Mouse (Mus musculus): ENCODE measurements at regions not wholly inside any gene's neighbourhood (a gene's known extent, or its start where the extent isn't known, plus 50 kb on each side); places are given as distances from the start of the nearest gene placed in this dataset.

GRCm38 (mm10) chr10:68904337-68904736, 180.9 kb downstream of the Tmem26 start:
- Histone ChIP-seq H3K27me3 (ENCODE audit: control insufficient read depth, insufficient read depth, low read length) (no peaks in the 10 kb centered on the region), H3K4me1 (ENCODE audit: control insufficient read depth, insufficient read depth, low read length) (no peaks in the 10 kb centered on the region), H3K4me3 (replicated peaks; ENCODE audit: insufficient read depth, low read depth, low read length) (no peak overlapping the region), H3K27ac (ENCODE audit: insufficient read depth, low read length) (no peak overlapping the region)
- DNase-seq: no peak
- 95% methylated on average over 10 of the region's 10 CpGs for WGBS
- TF ChIP-seq CTCF (IDR thresholded peaks at IDR 0.05; ENCODE audit: borderline replicate concordance, insufficient read depth, low read depth, low read length) (no peak), POLR2A (IDR thresholded peaks at IDR 0.05; ENCODE audit: borderline replicate concordance, insufficient read depth, low read length) (no peak)

GRCm38 (mm10) chr10:68908236-68908635, 184.8 kb downstream of the Tmem26 start:
- Histone ChIP-seq H3K27me3 (ENCODE audit: control insufficient read depth, insufficient read depth, low read length) (no peaks in the 10 kb centered on the region), H3K4me3 (replicated peaks; ENCODE audit: insufficient read depth, low read depth, low read length) (no peak overlapping the region), H3K27ac (ENCODE audit: insufficient read depth, low read length) (no peak overlapping the region), H3K4me1 (ENCODE audit: control insufficient read depth, insufficient read depth, low read length) (no peaks in the 10 kb centered on the region)
- DNase-seq: peak; percentile 34 to 43
- WGBS: 23% methylated on average over 5 of the region's 5 CpGs
- no peak for TF ChIP-seq CTCF (IDR thresholded peaks at IDR 0.05; ENCODE audit: borderline replicate concordance, insufficient read depth, low read depth, low read length)
- TF ChIP-seq POLR2A (IDR thresholded peaks at IDR 0.05; ENCODE audit: borderline replicate concordance, insufficient read depth, low read length): no peak

DNA sequence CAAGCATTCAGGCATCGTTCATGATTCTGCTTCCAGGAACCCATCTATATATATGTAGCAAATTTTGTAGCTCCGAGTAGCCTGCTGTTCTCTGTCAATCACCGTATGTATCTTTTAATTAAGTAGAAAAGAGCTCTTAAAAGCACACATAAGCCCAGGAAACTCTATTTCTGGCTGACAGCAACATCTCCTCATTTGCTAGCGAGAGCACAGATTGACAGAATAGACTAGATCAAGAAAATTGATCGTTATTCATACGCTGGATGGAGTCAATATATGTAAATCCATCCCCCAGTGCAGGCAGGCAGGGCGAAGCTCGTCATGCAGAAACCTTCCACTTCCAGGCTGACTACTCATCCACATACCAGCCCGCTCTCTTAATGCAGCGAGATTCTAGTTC, 185.6 kb downstream of the Tmem26 start:
- DNase-seq: no peak
- TF ChIP-seq POLR2A (IDR thresholded peaks at IDR 0.05; ENCODE audit: borderline replicate concordance, insufficient read depth, low read length) (no peak), CTCF (IDR thresholded peaks at IDR 0.05; ENCODE audit: borderline replicate concordance, insufficient read depth, low read depth, low read length) (no peak)
- Histone ChIP-seq H3K4me3 (replicated peaks; ENCODE audit: insufficient read depth, low read depth, low read length) (no peak overlapping the region), H3K27ac (ENCODE audit: insufficient read depth, low read length) (no peak overlapping the region), H3K4me1 (ENCODE audit: control insufficient read depth, insufficient read depth, low read length) (no peaks in the 10 kb centered on the region), H3K27me3 (ENCODE audit: control insufficient read depth, insufficient read depth, low read length) (no peaks in the 10 kb centered on the region)
- WGBS: 62% methylated on average over 10 of the region's 10 CpGs

GRCm38 (mm10) chr10:68916147-68916546, 192.7 kb downstream of the Tmem26 start:
- TF ChIP-seq CTCF (IDR thresholded peaks at IDR 0.05; ENCODE audit: borderline replicate concordance, insufficient read depth, low read depth, low read length): no peak
- no peak for TF ChIP-seq POLR2A (IDR thresholded peaks at IDR 0.05; ENCODE audit: borderline replicate concordance, insufficient read depth, low read length)
- Histone ChIP-seq H3K4me3 (replicated peaks; ENCODE audit: insufficient read depth, low read depth, low read length) (no peak overlapping the region), H3K27ac (ENCODE audit: insufficient read depth, low read length) (no peak overlapping the region), H3K27me3 (ENCODE audit: control insufficient read depth, insufficient read depth, low read length) (no peaks in the 10 kb centered on the region), H3K4me1 (ENCODE audit: control insufficient read depth, insufficient read depth, low read length) (no peaks in the 10 kb centered on the region)
- WGBS: 87% methylated on average over 7 of the region's 7 CpGs
- no peak for DNase-seq

DNA sequence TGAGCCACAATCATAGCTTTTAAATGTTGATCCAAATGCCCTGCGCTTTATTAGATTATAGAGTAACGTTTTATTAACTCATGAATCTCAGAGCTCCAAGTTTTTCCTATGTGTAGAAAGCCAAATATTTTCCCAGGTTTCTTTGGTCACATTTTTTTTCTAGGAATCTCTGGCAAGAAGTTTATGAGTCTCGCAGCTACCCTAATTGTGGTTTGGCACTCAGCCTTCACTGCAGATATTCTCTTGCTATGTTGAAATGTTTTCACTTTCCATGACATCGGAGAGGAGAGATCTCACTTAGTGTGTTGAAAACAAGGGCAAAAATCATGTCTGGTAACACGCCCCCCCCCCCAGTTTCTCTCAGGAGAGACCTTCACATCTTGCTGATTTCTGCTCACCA, 212.4 kb downstream of the Tmem26 start:
- H3K27ac ChIP-seq (ENCODE audit: insufficient read depth, low read length): no peak overlapping the region
- H3K4me1 ChIP-seq (ENCODE audit: control insufficient read depth, insufficient read depth, low read length): no peaks in the 10 kb centered on the region
- H3K4me3 ChIP-seq (replicated peaks; ENCODE audit: insufficient read depth, low read depth, low read length): no peak overlapping the region
- TF ChIP-seq CTCF (IDR thresholded peaks at IDR 0.05; ENCODE audit: borderline replicate concordance, insufficient read depth, low read depth, low read length) (no peak), POLR2A (IDR thresholded peaks at IDR 0.05; ENCODE audit: borderline replicate concordance, insufficient read depth, low read length) (no peak)
- DNase-seq: no peak
- 50% methylated on average over 5 of the region's 5 CpGs for WGBS
- no peaks in the 10 kb centered on the region for H3K27me3 ChIP-seq (ENCODE audit: control insufficient read depth, insufficient read depth, low read length)

- no peak for TF ChIP-seq POLR2A (IDR thresholded peaks at IDR 0.05; ENCODE audit: borderline replicate concordance, insufficient read depth, low read length)
- no peak for TF ChIP-seq CTCF (IDR thresholded peaks at IDR 0.05; ENCODE audit: borderline replicate concordance, insufficient read depth, low read depth, low read length)
- Histone ChIP-seq H3K27ac (ENCODE audit: insufficient read depth, low read length) (no peak overlapping the region), H3K27me3 (ENCODE audit: control insufficient read depth, insufficient read depth, low read length) (no peaks in the 10 kb centered on the region), H3K4me1 (ENCODE audit: control insufficient read depth, insufficient read depth, low read length) (no peaks in the 10 kb centered on the region), H3K4me3 (replicated peaks; ENCODE audit: insufficient read depth, low read depth, low read length) (no peak overlapping the region)
- WGBS: 53% methylated on average over 6 of the region's 6 CpGs
- DNase-seq: no peak
Measured at GRCm38 (mm10) chr10:68943239-68943638, 208.0 kb upstream of the Rhobtb1 start.

- WGBS: 12% methylated on average over 7 of the region's 7 CpGs
Measured at GRCm38 (mm10) chr10:68956539-68956938, 194.7 kb upstream of the Rhobtb1 start.

GRCm38 (mm10) chr10:68961376-68961775, 189.9 kb upstream of the Rhobtb1 start:
- Histone ChIP-seq H3K27me3 (ENCODE audit: control insufficient read depth, insufficient read depth, low read length) (no peaks in the 10 kb centered on the region), H3K27ac (ENCODE audit: insufficient read depth, low read length) (no peak overlapping the region), H3K4me1 (ENCODE audit: control insufficient read depth, insufficient read depth, low read length) (no peaks in the 10 kb centered on the region), H3K4me3 (replicated peaks; ENCODE audit: insufficient read depth, low read depth, low read length) (no peak overlapping the region)
- DNase-seq: no peak
- 66% methylated on average over 1 of the region's 1 CpGs for WGBS
- no peak for TF ChIP-seq CTCF (IDR thresholded peaks at IDR 0.05; ENCODE audit: borderline replicate concordance, insufficient read depth, low read depth, low read length)
- TF ChIP-seq POLR2A (IDR thresholded peaks at IDR 0.05; ENCODE audit: borderline replicate concordance, insufficient read depth, low read length): no peak

More at GRCm38 (mm10) chr10:68956539-68956938, 194.7 kb upstream of the Rhobtb1 start:
- Histone ChIP-seq H3K4me3 (replicated peaks; ENCODE audit: insufficient read depth, low read depth, low read length) (no peak overlapping the region), H3K4me1 (ENCODE audit: control insufficient read depth, insufficient read depth, low read length) (no peaks in the 10 kb centered on the region), H3K27me3 (ENCODE audit: control insufficient read depth, insufficient read depth, low read length) (no peaks in the 10 kb centered on the region), H3K27ac (ENCODE audit: insufficient read depth, low read length) (no peak overlapping the region)
- TF ChIP-seq POLR2A (IDR thresholded peaks at IDR 0.05; ENCODE audit: borderline replicate concordance, insufficient read depth, low read length): no peak
- DNase-seq: peak in 1 of 2 experiments; percentile 3

Data from cerebellum, adult 2 months (tissue).